Mouse (Mus musculus) lung, postnatal 0 days (tissue): ENCODE measurements around the gene Bst2.

Experiments used
- CTCF ChIP-seq: IDR thresholded peaks from 2 replicates; pipeline ENCODE4 v1.5.1; 2016; ENCODE audit warnings: antibody characterized with exemption, mild to moderate bottlenecking
- EP300 ChIP-seq: IDR thresholded peaks from 2 replicates; pipeline ENCODE4 v1.6.1; 2016; ENCODE audit warnings: antibody characterized with exemption, mild to moderate bottlenecking, control low read depth

DNA sequence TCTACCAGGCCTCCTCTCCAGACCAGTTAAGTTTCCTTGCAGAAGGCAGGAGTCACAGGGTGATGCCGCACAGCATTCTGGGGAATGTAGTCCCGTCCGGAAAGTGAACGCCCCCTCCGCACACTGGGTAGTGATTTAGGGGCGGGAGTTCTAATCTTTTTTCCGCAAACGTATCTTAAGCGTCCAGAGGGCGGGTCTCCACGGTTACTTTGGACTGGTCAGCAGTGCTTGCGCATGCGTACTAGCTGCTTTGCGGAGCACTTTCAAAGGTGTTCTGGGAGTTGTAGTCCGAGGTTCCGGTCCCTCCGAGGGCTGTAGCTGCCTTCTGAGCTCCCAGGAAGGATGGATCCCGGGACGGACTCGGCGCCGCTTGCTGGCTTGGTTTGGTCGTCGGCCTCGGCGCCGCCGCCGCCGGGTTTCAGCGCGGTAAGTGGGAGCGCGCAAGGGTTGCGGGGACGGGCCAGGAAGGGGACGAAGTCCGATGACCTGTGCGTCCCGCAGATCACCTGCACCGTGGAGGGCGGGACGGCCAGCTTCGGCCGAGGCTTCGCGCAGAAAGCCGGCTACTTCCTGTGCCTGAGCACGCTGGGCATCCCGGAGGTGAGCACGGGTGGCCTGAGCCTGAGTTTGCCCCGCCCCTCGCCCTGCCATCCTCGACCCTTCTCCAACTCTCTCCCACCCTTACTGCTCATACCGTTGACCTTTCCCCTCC, 5.5 kb upstream of the Bst2 start, which contains the start of gene Mvb12a:
- TF ChIP-seq EP300: no peak
- no peak for TF ChIP-seq CTCF
